In genomic region chr6:41032231-41032630, GRCm38 (mm10) we compare ENCODE assay signal across 40 mouse cellular contexts. TPM values are rescaled to one million over a fixed set of nuclear protein-coding genes. Genes with fewer than 3 reads are reported as not detected.
"Had no signal": no experiment of that assay in that cellular context is flagged by ENCODE, and none has a peak within 500 bp of the region (broad histone marks: within the 10 kb centered on the region; RNA-seq: fewer than 3 reads in every experiment).

No protein-coding gene starts in this region.

- H3K4me3 ChIP-seq: embryonic facial prominence, embryonic 10.5 days; embryonic facial prominence, embryonic 12.5 days; embryonic facial prominence, embryonic 13.5 days; embryonic facial prominence, embryonic 15.5 days; erythroblast, embryonic 14.5 days; forebrain, embryonic 10.5 days; forebrain, embryonic 12.5 days; forebrain, embryonic 13.5 days; forebrain, embryonic 15.5 days; heart, adult 2 months; heart, embryonic 10.5 days; heart, embryonic 12.5 days had no signal

- ATAC-seq: forebrain, embryonic 13.5 days; forebrain, embryonic 14.5 days; forebrain, embryonic 15.5 days; forebrain, embryonic 16.5 days; forebrain, postnatal 0 days had no signal

- DNase-seq: cerebellum, adult 8-10 months; cerebellum, adult 9-10 months; cerebellum, adult 9-11 months; cerebellum, postnatal 10 days; cerebellum, postnatal 14 days; cerebellum, postnatal 25 days; cerebellum, postnatal 36 days; embryo, embryonic 11 days; forebrain, postnatal 0 days; gastrocnemius, postnatal 10 days; gastrocnemius, postnatal 14 days; gastrocnemius, postnatal 25 days; gastrocnemius, postnatal 36 days; heart, adult 18-20 months; heart, adult 2 months had no signal

- H3K27ac ChIP-seq: embryonic facial prominence, embryonic 10.5 days; embryonic facial prominence, embryonic 12.5 days; embryonic facial prominence, embryonic 13.5 days; embryonic facial prominence, embryonic 15.5 days; forebrain, embryonic 10.5 days; forebrain, embryonic 12.5 days; forebrain, embryonic 13.5 days; forebrain, embryonic 15.5 days; heart, adult 2 months; heart, embryonic 10.5 days had no signal

RNA-seq across cellular contexts. Expression of gene 2210010C04Rik, which starts 3.1 kb away (rescaled TPM):
- total RNA-seq: common myeloid progenitor, adult 5-6 weeks; forebrain, postnatal 0 days; gastrocnemius, adult 18-20 months; gastrocnemius, adult 8-10 months; gastrocnemius, postnatal 10 days; gastrocnemius, postnatal 14 days; gastrocnemius, postnatal 25 days; gastrocnemius, postnatal 36 days; gastrocnemius, postnatal 4 days; heart, adult 18-20 months; heart, adult 2 months; heart, adult 8-10 months had no signal
- polyA plus RNA-seq: embryonic facial prominence, embryonic 10.5 days; embryonic facial prominence, embryonic 11.5 days; embryonic facial prominence, embryonic 12.5 days; embryonic facial prominence, embryonic 13.5 days; embryonic facial prominence, embryonic 14.5 days; embryonic facial prominence, embryonic 15.5 days; erythroblast, embryonic 14.5 days; forebrain, embryonic 10.5 days; forebrain, embryonic 11.5 days; forebrain, embryonic 12.5 days; forebrain, embryonic 13.5 days; forebrain, embryonic 14.5 days; forebrain, embryonic 15.5 days; forebrain, embryonic 16.5 days; forebrain, postnatal 0 days; heart, embryonic 10.5 days; heart, embryonic 11.5 days; heart, embryonic 12.5 days had no signal

RNA-seq across cellular contexts. Expression of gene Gm2663, which starts 33.0 kb away (rescaled TPM):
- total RNA-seq: common myeloid progenitor, adult 5-6 weeks; forebrain, postnatal 0 days; gastrocnemius, adult 18-20 months; gastrocnemius, adult 8-10 months; gastrocnemius, postnatal 10 days; gastrocnemius, postnatal 14 days; gastrocnemius, postnatal 25 days; gastrocnemius, postnatal 36 days; gastrocnemius, postnatal 4 days; granulocyte monocyte progenitor cell, adult 5-6 weeks; heart, adult 18-20 months; heart, adult 2 months; heart, adult 8-10 months had no signal
- polyA plus RNA-seq: cortical plate, adult 2 months; embryonic facial prominence, embryonic 10.5 days; embryonic facial prominence, embryonic 11.5 days; embryonic facial prominence, embryonic 12.5 days; embryonic facial prominence, embryonic 13.5 days; embryonic facial prominence, embryonic 14.5 days; embryonic facial prominence, embryonic 15.5 days; erythroblast, embryonic 14.5 days; forebrain, embryonic 10.5 days; forebrain, embryonic 11.5 days; forebrain, embryonic 12.5 days; forebrain, embryonic 13.5 days; forebrain, embryonic 14.5 days; forebrain, embryonic 15.5 days; forebrain, embryonic 16.5 days; forebrain, postnatal 0 days; gonadal fat pad, adult 2 months; heart, adult 2 months; heart, embryonic 10.5 days had no signal
